Comparison of ENCODE assay signal across 17 mouse cellular contexts in genomic region chr7:51632543-51633229, GRCm38 (mm10). TPM values are rescaled to one million over a fixed set of nuclear protein-coding genes. Genes with fewer than 3 reads are reported as not detected.
DNase-seq lines count a peak whose midpoint lies in the region; ATAC-seq lines count a peak whose summit lies in the region.
"Had no signal": no experiment of that assay in that cellular context is flagged by ENCODE, and none has a peak within 500 bp of the region (broad histone marks: within the 10 kb centered on the region; RNA-seq: fewer than 3 reads in every experiment).

No protein-coding gene starts in this region.

- no peaks in the 10 kb centered on the region for H3K9me3 ChIP-seq in embryonic facial prominence, embryonic 12.5 days
- H3K9me3 ChIP-seq in forebrain, embryonic 10.5 days, result no peaks in the 10 kb centered on the region
- H3K9me3 ChIP-seq in hindbrain, embryonic 12.5 days (replicated peaks), result no peaks in the 10 kb centered on the region
- H3K9me3 ChIP-seq in midbrain, embryonic 16.5 days (replicated peaks; ENCODE audit: control insufficient read depth, low read length, poor library complexity, severe bottlenecking), result no peaks in the 10 kb centered on the region
- H3K9me3 ChIP-seq: embryonic facial prominence, embryonic 13.5 days; lung, embryonic 15.5 days; megakaryocyte, embryonic 14.5 days had no signal

- H3K4me3 ChIP-seq in embryonic facial prominence, embryonic 12.5 days, result no peak overlapping the region
- H3K4me3 ChIP-seq in forebrain, embryonic 10.5 days, result peak overlapping the region; percentile 33
- H3K4me3 ChIP-seq in hindbrain, embryonic 12.5 days, result no peak overlapping the region; the same call in 1 of the 2 replicates
- peak overlapping the region; percentile 35 for H3K4me3 ChIP-seq in midbrain, embryonic 16.5 days (ENCODE audit: low read depth, low read length)
- H3K4me3 ChIP-seq: embryonic facial prominence, embryonic 13.5 days; lung, embryonic 15.5 days; megakaryocyte, embryonic 14.5 days had no signal

- no peak overlapping the region for H3K9ac ChIP-seq in embryonic facial prominence, embryonic 12.5 days
- H3K9ac ChIP-seq in hindbrain, embryonic 12.5 days, result no peak overlapping the region
- H3K9ac ChIP-seq in midbrain, embryonic 16.5 days (ENCODE audit: low read depth, low read length), result peak overlapping the region; percentile 27
- H3K9ac ChIP-seq: embryonic facial prominence, embryonic 13.5 days; lung, embryonic 15.5 days had no signal

- 0 out of 2 replicates have a peak overlapping the region, but pooled peaks have one; percentile 15 for H3K4me2 ChIP-seq in embryonic facial prominence, embryonic 12.5 days (replicated peaks)
- peak overlapping the region; percentile 34 for H3K4me2 ChIP-seq in hindbrain, embryonic 12.5 days (replicated peaks)
- H3K4me2 ChIP-seq in midbrain, embryonic 16.5 days (ENCODE audit: low read length), result peak overlapping the region; percentile 56
- H3K4me2 ChIP-seq: embryonic facial prominence, embryonic 13.5 days; liver, embryonic 11.5 days; lung, embryonic 15.5 days had no signal

- H3K4me1 ChIP-seq in embryonic facial prominence, embryonic 12.5 days, result no peaks in the 10 kb centered on the region
- H3K4me1 ChIP-seq in forebrain, embryonic 10.5 days, result peaks cover 18% of the 10 kb centered on the region
- peaks cover 5% of the 10 kb centered on the region; the same call in 1 of the 2 replicates for H3K4me1 ChIP-seq in hindbrain, embryonic 12.5 days
- no peaks in the 10 kb centered on the region; the same call in 1 of the 2 replicates for H3K4me1 ChIP-seq in midbrain, embryonic 16.5 days (ENCODE audit: control insufficient read depth, insufficient read depth, low read length)
- H3K4me1 ChIP-seq: embryonic facial prominence, embryonic 13.5 days; lung, embryonic 15.5 days; megakaryocyte, embryonic 14.5 days had no signal

- no peak for ATAC-seq in embryonic facial prominence, embryonic 12.5 days (ENCODE audit: insufficient number of reproducible peaks, insufficient read depth, low FRiP score, low TSS enrichment)
- ATAC-seq in hindbrain, embryonic 12.5 days (ENCODE audit: low FRiP score), result peak; percentile 89
- ATAC-seq in midbrain, embryonic 16.5 days, result peak; percentile 91
- ATAC-seq: activated CD4-positive, CD25-positive, alpha-beta regulatory T cell, adult 4 months had no signal

- WGBS in embryonic facial prominence, embryonic 12.5 days, result 6% methylated on average over 9 of the region's 9 CpGs
- WGBS in forebrain, embryonic 10.5 days, result 5% methylated on average over 9 of the region's 9 CpGs
- 4% methylated on average over 9 of the region's 9 CpGs for WGBS in hindbrain, embryonic 12.5 days
- 2% methylated on average over 9 of the region's 9 CpGs for WGBS in midbrain, embryonic 16.5 days

- no peak overlapping the region for H3K27ac ChIP-seq in embryonic facial prominence, embryonic 12.5 days
- H3K27ac ChIP-seq in forebrain, embryonic 10.5 days, result no peak overlapping the region
- H3K27ac ChIP-seq in hindbrain, embryonic 12.5 days, result peak overlapping the region; percentile 86
- peak overlapping the region; percentile 84 for H3K27ac ChIP-seq in midbrain, embryonic 16.5 days (ENCODE audit: low read length)
- H3K27ac ChIP-seq: embryonic facial prominence, embryonic 13.5 days; lung, embryonic 15.5 days had no signal

- peaks cover 16% of the 10 kb centered on the region for H3K27me3 ChIP-seq in embryonic facial prominence, embryonic 12.5 days
- H3K27me3 ChIP-seq in forebrain, embryonic 10.5 days (ENCODE audit: poor library complexity, severe bottlenecking), result peaks cover 65% of the 10 kb centered on the region
- peaks cover 24% of the 10 kb centered on the region for H3K27me3 ChIP-seq in hindbrain, embryonic 12.5 days
- no peaks in the 10 kb centered on the region for H3K27me3 ChIP-seq in midbrain, embryonic 16.5 days (ENCODE audit: control insufficient read depth, insufficient read depth, low read depth, low read length)

- no peaks in the 10 kb centered on the region for H3K36me3 ChIP-seq in embryonic facial prominence, embryonic 12.5 days
- no peaks in the 10 kb centered on the region for H3K36me3 ChIP-seq in forebrain, embryonic 10.5 days (replicated peaks)
- no peaks in the 10 kb centered on the region for H3K36me3 ChIP-seq in hindbrain, embryonic 12.5 days
- H3K36me3 ChIP-seq in midbrain, embryonic 16.5 days (ENCODE audit: control insufficient read depth, insufficient read depth, low read length), result no peaks in the 10 kb centered on the region
- H3K36me3 ChIP-seq: embryonic facial prominence, embryonic 13.5 days; lung, embryonic 15.5 days had no signal

- DNase-seq in forebrain, embryonic 10.5 days (ENCODE audit: extremely low spot score, low spot score), result no peak
- no peak for DNase-seq in frontal cortex, postnatal 25 days (ENCODE audit: low spot score in 2 of 2)
- DNase-seq in MN1 (ENCODE audit: low spot score) (no peak), adipocyte (ENCODE audit: low spot score) (no peak)
- DNase-seq: cerebellum, adult 18-20 months; heart, postnatal 36 days; kidney, adult 18-20 months; kidney, postnatal 36 days; thymus, adult 18-20 months had no signal

RNA-seq across cellular contexts. Expression of gene Slc17a6, which starts 10.9 kb away (rescaled TPM):
- 4.6 and 6.3 TPM in 2 replicates for polyA plus RNA-seq in embryonic facial prominence, embryonic 12.5 days (2016; fragmentation: Nextera tagmentation; extraction: Ambion mirVana)
- 3.5 and 6.9 TPM in 2 replicates for polyA plus RNA-seq in forebrain, embryonic 10.5 days (2016; fragmentation: Nextera tagmentation; extraction: Ambion mirVana)
- polyA plus RNA-seq in hindbrain, embryonic 12.5 days (2016; fragmentation: Nextera tagmentation; extraction: Ambion mirVana), result 41.6 and 48.1 TPM in 2 replicates
- 130 and 142 TPM in 2 replicates for polyA plus RNA-seq in midbrain, embryonic 16.5 days (2015; fragmentation: Nextera tagmentation; extraction: Ambion mirVana)
- polyA plus RNA-seq: activated CD4-positive, CD25-positive, alpha-beta regulatory T cell, adult 4 months; liver, embryonic 11.5 days had no signal

Comparison
In these comparisons a context has a peak if more than half of its experiments do, and no peak if none do; other contexts are left out.
1. H3K27ac ChIP-seq: peak in hindbrain, embryonic 12.5 days (single experiment) and midbrain, embryonic 16.5 days (single experiment); none in embryonic facial prominence, embryonic 12.5 days (single experiment) and forebrain, embryonic 10.5 days (single experiment).
2. H3K4me3 ChIP-seq: peak in forebrain, embryonic 10.5 days (single experiment) and midbrain, embryonic 16.5 days (single experiment); none in embryonic facial prominence, embryonic 12.5 days (single experiment) and hindbrain, embryonic 12.5 days (single experiment).
3. Peak in every context shown above with its lines, with median percentiles within 50 percentile points of each other: H3K4me2 ChIP-seq.